Mouse (Mus musculus) intestine, embryonic 15.5 days (tissue): ENCODE measurements around the gene Bhlha15. TPM values are rescaled to one million over a fixed set of nuclear protein-coding genes. Genes with fewer than 3 reads are reported as not detected.
A peak's percentile ranks its signal among the peaks of the same experiment; 100 is the strongest.

ENCODE experiments used
- ATAC-seq: fragments of 200-750 bp; cut with Nextera tagmentation; 2 replicates; pipeline ENCODE4 v1.8.0; 2017; ENCODE audit warnings: moderate TSS enrichment, moderate library complexity
- H3K27ac ChIP-seq: fragments of 300-500 bp; sonication (generic); 2 replicates; pipeline ENCODE4 v1.5.1; 2015; ENCODE audit warnings: mild to moderate bottlenecking, inconsistent platforms
- H3K27me3 ChIP-seq: fragments of 300-500 bp; sonication (generic); replicated peaks from 2 replicates; pipeline ENCODE4 v1.6.1; 2015; ENCODE audit warnings: inconsistent platforms
- H3K36me3 ChIP-seq: fragments of 300-500 bp; sonication (generic); 2 replicates; pipeline ENCODE4 v1.6.1; 2015; ENCODE audit warnings: inconsistent platforms
- H3K4me1 ChIP-seq: fragments of 300-500 bp; sonication (generic); replicated peaks from 2 replicates; pipeline ENCODE4 v1.6.1; 2015; ENCODE audit warnings: inconsistent platforms
- H3K4me2 ChIP-seq: fragments of 300-500 bp; sonication (generic); replicated peaks from 2 replicates; pipeline ENCODE4 v1.6.1; 2015; ENCODE audit warnings: mild to moderate bottlenecking, inconsistent platforms
- H3K4me3 ChIP-seq: fragments of 300-500 bp; sonication (generic); replicated peaks from 2 replicates; pipeline ENCODE4 v1.5.1; 2015; ENCODE audit warnings: inconsistent platforms
- H3K9ac ChIP-seq: fragments of 300-500 bp; sonication (generic); 2 replicates; pipeline ENCODE4 v1.6.1; 2015; ENCODE audit warnings: inconsistent platforms
- H3K9me3 ChIP-seq: fragments of 300-500 bp; sonication (generic); 2 replicates; pipeline ENCODE4 v1.6.1; 2016; ENCODE audit warnings: inconsistent platforms
- WGBS: fragments of 180-500 bp; shearing (Covaris S2); methylation state at CpG from one replicate; pipeline ENCODE4 v1.1.7; 2015; 5-methylcytosine and 5-hydroxymethylcytosine counted together
- polyA plus RNA-seq: library from polyadenylated mRNA; unstranded; fragments of >200 nt; fragmentation: Nextera tagmentation; extraction: Ambion mirVana; gene quantifications from 2 replicates; pipeline ENCODE4 v1.2.1, GENCODE M21; 2015

Bhlha15 gene
- polyA plus RNA-seq, 1 experiment from 2014 or later, result 7.6 TPM

DNA sequence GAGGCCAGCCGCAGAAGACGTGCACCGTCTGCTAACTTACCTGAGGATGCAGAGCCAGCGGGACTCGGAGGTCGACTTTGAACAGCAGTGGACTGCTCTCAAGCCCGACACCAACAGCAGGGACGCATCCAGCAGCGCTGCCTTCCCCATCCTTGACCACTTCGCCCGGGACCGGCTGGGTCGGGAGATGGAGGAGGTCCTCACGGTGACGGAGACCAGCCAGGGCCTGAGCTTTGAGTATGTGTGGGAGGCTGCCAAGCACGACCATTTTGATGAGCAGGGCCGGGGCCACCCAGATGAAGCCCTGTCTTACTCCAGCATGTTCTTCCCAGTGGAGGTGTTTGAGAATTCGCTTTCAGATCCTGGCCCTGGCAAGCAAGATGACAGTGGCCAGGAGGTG lies 16.4 kb upstream of the Bhlha15 start:
- Histone ChIP-seq H3K36me3 (peaks cover 12% of the 10 kb centered on the region), H3K4me1 (0 out of 2 replicates have a peak, but pooled peaks cover 5% of the 10 kb centered on the region), H3K27ac (no peak overlapping the region), H3K9ac (no peak overlapping the region), H3K9me3 (no peaks in the 10 kb centered on the region), H3K4me3 (no peak overlapping the region), H3K27me3 (no peaks in the 10 kb centered on the region), H3K4me2 (no peak overlapping the region)
- ATAC-seq, result no peak
- 92% methylated on average over 18 of the region's 18 CpGs for WGBS

DNA sequence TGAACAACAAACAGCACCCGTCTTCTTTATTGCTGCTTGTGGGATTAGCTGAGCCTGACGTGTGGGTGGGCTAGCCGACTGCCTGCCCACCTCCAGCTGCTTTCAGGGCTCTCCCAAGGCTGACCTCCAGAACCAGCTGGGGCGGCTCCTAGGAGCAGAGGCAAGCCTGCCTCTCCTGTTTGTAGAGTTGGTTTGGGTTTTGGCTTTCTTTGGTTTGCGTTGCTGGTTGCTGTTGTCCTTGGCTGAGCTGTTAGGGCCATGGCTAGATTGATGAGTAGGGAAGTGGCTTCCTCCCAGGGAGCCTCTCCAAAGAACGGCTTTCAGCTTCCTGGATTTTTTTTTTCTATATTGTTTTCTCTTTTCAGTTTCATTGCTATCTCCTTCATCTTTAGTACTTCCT lies 11.9 kb upstream of the Bhlha15 start:
- Histone ChIP-seq H3K9ac (no peak overlapping the region), H3K27ac (no peak overlapping the region), H3K27me3 (no peaks in the 10 kb centered on the region), H3K4me3 (no peak overlapping the region), H3K9me3 (no peaks in the 10 kb centered on the region), H3K4me1 (peaks cover 8% of the 10 kb centered on the region; the same call in 1 of the 2 replicates), H3K4me2 (no peak overlapping the region), H3K36me3 (peaks cover 9% of the 10 kb centered on the region)
- no peak for ATAC-seq
- WGBS, result 30% methylated on average over 6 of the region's 6 CpGs

DNA sequence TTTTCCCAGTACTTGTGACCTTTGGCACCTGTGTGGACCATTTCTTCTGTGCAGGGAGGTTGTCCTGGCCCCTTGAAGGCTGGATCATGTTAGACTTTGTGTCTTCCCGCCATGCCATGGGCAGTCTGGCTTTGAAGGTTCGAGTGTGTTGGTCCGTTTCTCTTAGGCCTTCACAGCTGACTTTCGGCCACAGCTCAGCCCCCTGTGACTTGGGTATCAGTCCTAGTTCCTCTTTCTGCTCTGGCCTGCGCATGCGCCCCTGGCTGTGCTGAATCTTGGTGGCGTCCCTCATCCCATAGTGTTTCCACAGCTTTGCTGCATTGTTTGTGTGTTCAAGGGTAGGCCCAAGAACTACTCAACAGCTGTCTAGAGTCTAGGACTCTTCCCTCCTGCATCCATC lies 8.8 kb upstream of the Bhlha15 start:
- H3K27me3 ChIP-seq, result no peaks in the 10 kb centered on the region
- no peak for ATAC-seq
- H3K27ac ChIP-seq, result no peak overlapping the region
- no peak overlapping the region for H3K4me3 ChIP-seq
- 93% methylated on average over 7 of the region's 7 CpGs for WGBS
- H3K36me3 ChIP-seq, result peaks cover 13% of the 10 kb centered on the region
- H3K4me2 ChIP-seq, result no peak overlapping the region
- peaks cover 12% of the 10 kb centered on the region for H3K4me1 ChIP-seq
- H3K9ac ChIP-seq, result no peak overlapping the region
- H3K9me3 ChIP-seq, result no peaks in the 10 kb centered on the region

DNA sequence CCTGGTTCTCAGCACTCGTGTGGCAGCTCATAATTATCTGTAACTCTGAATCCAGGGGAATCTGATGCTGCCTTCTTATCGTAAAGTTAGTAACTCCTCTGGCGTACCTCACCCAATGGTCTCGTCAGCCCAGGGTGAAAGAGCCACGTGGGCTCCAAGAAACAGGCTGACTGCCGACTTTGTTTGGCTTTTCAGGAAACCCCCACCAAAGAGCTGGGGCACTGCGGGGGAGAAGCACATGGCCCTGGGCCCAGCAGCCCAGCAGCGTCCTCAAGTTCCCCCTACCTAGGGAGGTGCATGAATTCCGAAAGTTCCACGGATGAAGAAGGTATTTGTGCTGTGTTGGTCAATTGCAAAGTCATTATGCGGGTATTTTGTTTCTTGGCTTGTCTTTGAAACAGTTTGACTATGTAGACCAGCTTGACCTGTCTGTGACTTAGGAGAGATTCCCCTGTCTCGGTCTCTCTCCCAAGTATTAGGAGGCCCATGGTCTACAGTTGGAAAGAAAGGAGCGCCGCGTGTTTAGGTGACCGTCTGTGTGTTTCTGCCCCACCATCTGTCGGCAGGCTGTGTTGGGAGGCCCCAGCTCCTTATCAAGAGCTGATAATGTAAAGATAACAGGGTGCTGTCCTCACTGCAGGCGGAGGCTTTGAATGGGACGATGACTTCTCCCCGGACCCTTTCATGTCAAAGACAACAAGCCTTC lies 7.4 kb upstream of the Bhlha15 start:
- 45% methylated on average over 20 of the region's 20 CpGs for WGBS
- Histone ChIP-seq H3K9ac (no peak overlapping the region), H3K9me3 (no peaks in the 10 kb centered on the region), H3K4me3 (no peak overlapping the region), H3K36me3 (peaks cover 13% of the 10 kb centered on the region), H3K4me2 (0 out of 2 replicates have a peak overlapping the region, but pooled peaks have one; percentile 7), H3K4me1 (peaks cover 12% of the 10 kb centered on the region), H3K27ac (no peak overlapping the region), H3K27me3 (no peaks in the 10 kb centered on the region)
- peak; percentile 71 for ATAC-seq

DNA sequence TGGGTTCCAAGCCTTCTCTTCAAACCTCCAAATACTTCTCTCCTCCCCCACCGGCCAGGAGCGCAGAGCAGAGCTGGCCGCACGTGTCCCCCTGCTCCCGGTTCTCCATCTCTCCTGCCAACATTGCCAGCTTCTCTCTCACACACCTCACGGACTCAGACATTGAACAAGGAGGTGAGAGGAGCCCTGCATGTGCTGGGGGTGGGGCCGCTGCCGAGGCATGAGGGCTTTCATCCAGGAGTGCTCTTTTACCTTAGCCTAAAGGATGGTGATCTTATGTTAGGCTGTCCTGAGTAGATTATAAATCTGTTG lies 6.9 kb upstream of the Bhlha15 start:
- H3K4me2 ChIP-seq, result 0 out of 2 replicates have a peak overlapping the region, but pooled peaks have one; percentile 7
- no peaks in the 10 kb centered on the region for H3K9me3 ChIP-seq
- peaks cover 7% of the 10 kb centered on the region for H3K4me1 ChIP-seq
- 43% methylated on average over 8 of the region's 8 CpGs for WGBS
- no peaks in the 10 kb centered on the region for H3K27me3 ChIP-seq
- peaks cover 13% of the 10 kb centered on the region for H3K36me3 ChIP-seq
- peak; percentile 58 for ATAC-seq
- H3K27ac ChIP-seq, result no peak overlapping the region
- no peak overlapping the region for H3K9ac ChIP-seq
- H3K4me3 ChIP-seq, result no peak overlapping the region

DNA sequence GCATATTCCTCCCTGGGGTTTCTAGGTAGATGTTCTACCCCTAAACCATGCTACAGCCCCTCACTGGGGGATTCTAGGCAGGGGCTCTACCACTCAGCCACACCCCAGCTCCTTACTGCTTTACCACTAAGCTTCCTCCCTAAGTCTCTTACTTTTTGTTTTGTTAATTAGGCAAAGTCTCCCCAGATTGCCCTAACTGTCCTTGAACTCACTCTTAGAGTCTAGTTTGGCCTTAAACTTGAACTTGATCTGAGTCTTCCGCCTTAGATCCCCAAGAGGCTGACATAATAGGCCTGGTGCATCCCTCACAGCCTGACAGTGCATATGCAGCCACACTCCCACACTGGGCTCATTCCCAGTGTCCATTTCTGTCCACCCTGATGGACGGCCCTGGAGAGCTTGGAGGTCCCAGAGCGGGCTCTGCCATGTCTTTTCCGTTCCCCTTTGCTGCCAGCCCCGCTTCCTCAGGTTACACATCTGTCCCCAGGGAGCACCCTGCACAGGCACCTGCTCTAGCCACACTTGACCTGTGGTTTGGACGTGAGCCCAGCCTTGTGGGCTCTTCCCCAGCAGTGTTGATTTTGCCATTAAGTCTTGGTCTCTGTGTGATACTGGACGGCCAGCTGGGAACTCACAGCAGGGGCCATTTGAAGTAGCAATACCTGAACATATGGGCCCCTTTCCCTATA lies 6.3 kb upstream of the Bhlha15 start:
- Histone ChIP-seq H3K36me3 (peaks cover 13% of the 10 kb centered on the region), H3K4me3 (no peak overlapping the region), H3K27me3 (no peaks in the 10 kb centered on the region), H3K27ac (no peak overlapping the region), H3K4me1 (peaks cover 7% of the 10 kb centered on the region), H3K4me2 (no peak overlapping the region), H3K9me3 (no peaks in the 10 kb centered on the region), H3K9ac (no peak overlapping the region)
- 73% methylated on average over 7 of the region's 7 CpGs for WGBS
- ATAC-seq, result peak; percentile 56

DNA sequence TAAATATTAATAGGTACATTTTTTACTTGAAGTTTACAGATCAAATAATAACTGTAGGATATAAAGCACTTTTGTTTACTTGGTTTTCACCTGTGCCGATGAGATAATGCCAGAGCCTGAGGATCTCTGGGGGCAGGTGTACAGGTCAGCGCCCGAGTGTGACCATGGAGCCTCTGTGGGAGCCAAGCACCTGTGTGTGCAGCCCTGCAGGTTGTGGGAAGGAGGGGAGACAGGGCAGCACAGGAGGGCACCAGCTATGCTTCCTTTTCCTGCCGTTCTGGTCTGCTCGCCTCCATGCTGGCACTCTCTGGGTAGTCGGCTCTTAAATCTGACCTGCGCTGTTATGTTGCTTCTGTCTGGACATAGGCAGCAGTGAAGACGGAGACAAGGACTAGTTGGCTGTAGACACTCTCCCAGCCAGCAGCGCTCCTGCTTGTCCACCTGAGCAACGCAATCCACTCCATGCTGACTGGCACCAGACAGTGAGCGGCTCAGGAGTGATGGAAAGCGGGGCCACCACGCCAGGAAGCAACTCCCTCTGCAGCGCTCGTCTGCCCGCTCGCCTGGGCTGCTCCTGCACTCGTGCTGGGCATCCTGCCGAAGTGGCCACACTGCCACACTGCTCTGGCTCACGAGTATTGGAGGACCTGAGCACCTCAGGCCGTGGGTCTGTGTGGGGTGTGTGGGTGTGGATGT lies 5.6 kb upstream of the Bhlha15 start:
- Histone ChIP-seq H3K4me2 (no peak overlapping the region), H3K27ac (peak overlapping the region; percentile 23; the same call in 1 of the 2 replicates), H3K9ac (no peak overlapping the region), H3K36me3 (peaks cover 13% of the 10 kb centered on the region), H3K27me3 (no peaks in the 10 kb centered on the region), H3K9me3 (no peaks in the 10 kb centered on the region), H3K4me3 (no peak overlapping the region), H3K4me1 (peaks cover 7% of the 10 kb centered on the region)
- WGBS, result 86% methylated on average over 21 of the region's 21 CpGs
- peak; percentile 61 for ATAC-seq

DNA sequence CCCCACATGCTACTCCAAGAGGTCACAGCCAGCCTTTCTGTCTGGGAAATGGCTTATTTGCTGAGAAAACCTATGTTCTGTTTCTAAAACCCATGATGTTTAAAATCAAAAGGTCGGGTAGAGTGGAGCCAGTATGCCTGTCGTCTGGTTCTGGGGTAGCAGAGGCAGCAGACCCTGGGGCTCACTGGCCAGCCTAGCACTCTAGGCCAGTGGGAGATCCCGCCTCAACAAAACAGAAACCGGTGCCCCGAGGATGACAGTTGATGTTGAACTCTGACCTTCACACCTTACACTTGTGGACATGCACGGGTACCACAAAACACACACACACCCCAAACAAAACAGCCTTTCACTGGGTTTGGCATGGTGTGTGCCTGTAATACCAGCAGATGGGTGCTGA lies 1.7 kb upstream of the Bhlha15 start:
- no peaks in the 10 kb centered on the region for H3K9me3 ChIP-seq
- H3K4me3 ChIP-seq, result no peak overlapping the region
- peaks cover 13% of the 10 kb centered on the region for H3K36me3 ChIP-seq
- no peak overlapping the region for H3K4me2 ChIP-seq
- H3K9ac ChIP-seq, result no peak overlapping the region
- peaks cover 17% of the 10 kb centered on the region for H3K4me1 ChIP-seq
- no peaks in the 10 kb centered on the region for H3K27me3 ChIP-seq
- ATAC-seq, result no peak
- WGBS, result 81% methylated on average over 6 of the region's 6 CpGs
- H3K27ac ChIP-seq, result no peak overlapping the region

DNA sequence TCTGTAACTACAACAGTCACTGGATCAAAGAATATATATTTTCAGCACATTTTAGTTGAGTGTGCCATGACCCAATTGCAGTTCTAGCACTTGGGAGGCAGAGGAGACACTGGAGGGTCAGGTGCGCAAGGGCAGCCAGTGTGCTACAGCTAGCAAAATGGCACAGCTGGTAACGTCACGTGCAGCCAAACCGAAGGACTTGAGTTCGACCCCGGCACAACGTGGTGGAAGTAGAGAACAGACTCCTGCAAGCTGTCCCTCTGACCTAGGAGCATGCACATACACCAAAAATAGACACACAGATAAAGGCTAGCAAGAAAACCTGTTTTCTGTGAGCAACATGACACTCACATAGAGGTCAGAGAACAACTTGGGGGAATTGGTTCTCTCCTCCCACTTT lies 759 bp upstream of the Bhlha15 start:
- H3K36me3 ChIP-seq, result peaks cover 10% of the 10 kb centered on the region
- no peak overlapping the region for H3K9ac ChIP-seq
- H3K4me3 ChIP-seq, result no peak overlapping the region
- peak; percentile 27; the same call in 1 of the 2 replicates for ATAC-seq
- 68% methylated on average over 7 of the region's 7 CpGs for WGBS
- no peaks in the 10 kb centered on the region for H3K9me3 ChIP-seq
- H3K27me3 ChIP-seq, result no peaks in the 10 kb centered on the region
- H3K4me2 ChIP-seq, result peak overlapping the region; percentile 70; the same call in 1 of the 2 replicates
- H3K27ac ChIP-seq, result no peak overlapping the region
- peaks cover 12% of the 10 kb centered on the region for H3K4me1 ChIP-seq

DNA sequence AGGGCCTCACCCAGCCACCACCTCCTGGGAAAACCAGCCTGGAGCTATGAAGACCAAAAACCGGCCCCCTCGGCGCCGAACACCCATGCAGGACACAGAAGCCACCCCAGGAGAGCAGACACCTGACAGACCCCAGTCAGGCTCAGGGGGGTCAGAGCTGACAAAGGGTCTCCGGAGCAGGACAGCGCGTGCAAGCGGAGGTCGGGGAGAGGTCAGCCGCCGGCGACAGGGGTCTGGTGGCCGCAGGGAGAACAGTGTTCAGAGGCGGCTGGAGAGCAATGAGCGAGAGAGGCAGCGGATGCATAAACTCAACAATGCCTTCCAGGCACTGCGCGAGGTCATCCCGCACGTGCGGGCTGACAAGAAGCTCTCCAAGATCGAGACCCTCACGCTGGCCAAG lies 940 bp downstream of the Bhlha15 start:
- H3K9me3 ChIP-seq, result no peaks in the 10 kb centered on the region
- no peak for ATAC-seq
- H3K4me3 ChIP-seq, result peak overlapping the region; percentile 29; the same call in 1 of the 2 replicates
- H3K27ac ChIP-seq, result no peak overlapping the region
- no peak overlapping the region for H3K9ac ChIP-seq
- 36% methylated on average over 23 of the region's 23 CpGs for WGBS
- H3K4me1 ChIP-seq, result peaks cover 12% of the 10 kb centered on the region
- H3K36me3 ChIP-seq, result no peaks in the 10 kb centered on the region
- no peak overlapping the region for H3K4me2 ChIP-seq
- no peaks in the 10 kb centered on the region for H3K27me3 ChIP-seq

DNA sequence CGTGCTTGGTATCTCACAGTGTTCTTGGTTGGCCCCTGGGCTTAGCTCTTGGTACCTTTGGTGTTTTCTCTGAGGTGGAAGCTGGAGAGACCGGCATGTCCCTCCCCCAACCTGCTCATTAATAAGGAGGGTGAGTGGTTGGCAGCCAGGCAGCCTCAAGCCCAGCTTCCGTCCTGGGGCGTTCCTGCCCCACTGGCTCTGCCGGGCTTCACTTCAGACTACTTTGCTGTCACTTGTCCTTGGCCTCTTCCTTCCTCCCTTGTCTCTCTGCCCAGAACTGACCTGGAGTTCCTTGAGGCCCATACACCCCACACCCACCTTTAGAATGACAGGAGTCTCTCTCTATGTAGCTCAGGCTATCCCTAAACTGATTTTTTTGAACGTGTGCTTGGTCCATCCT lies 2.6 kb downstream of the Bhlha15 start:
- Histone ChIP-seq H3K4me3 (no peak overlapping the region), H3K9me3 (no peaks in the 10 kb centered on the region), H3K36me3 (no peaks in the 10 kb centered on the region), H3K4me1 (peaks cover 12% of the 10 kb centered on the region), H3K9ac (no peak overlapping the region), H3K27ac (no peak overlapping the region), H3K4me2 (no peak overlapping the region), H3K27me3 (no peaks in the 10 kb centered on the region)
- ATAC-seq, result no peak
- 73% methylated on average over 6 of the region's 6 CpGs for WGBS

DNA sequence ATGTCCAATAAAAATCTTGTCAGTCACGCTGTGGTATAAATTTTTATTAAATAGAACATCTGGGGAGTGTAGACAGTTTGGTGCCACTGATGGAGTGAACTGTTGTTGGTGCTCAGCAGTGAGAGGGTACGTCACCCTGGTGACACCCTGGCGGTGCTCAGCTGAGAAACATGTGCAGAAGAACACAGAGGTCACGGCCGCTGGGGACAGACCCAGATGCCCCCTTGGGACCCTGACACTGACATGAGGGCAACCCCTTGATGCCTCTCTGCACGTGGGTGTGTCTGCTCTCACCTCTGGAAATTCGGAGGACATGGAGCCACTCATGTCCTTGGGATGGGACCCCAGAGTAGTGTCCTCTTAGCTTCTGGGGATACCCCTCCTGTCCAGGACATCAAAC lies 4.3 kb downstream of the Bhlha15 start:
- Histone ChIP-seq H3K36me3 (no peaks in the 10 kb centered on the region), H3K4me3 (no peak overlapping the region), H3K9me3 (no peaks in the 10 kb centered on the region), H3K4me1 (peaks cover 12% of the 10 kb centered on the region), H3K9ac (no peak overlapping the region), H3K4me2 (no peak overlapping the region), H3K27ac (no peak overlapping the region), H3K27me3 (no peaks in the 10 kb centered on the region)
- WGBS, result 81% methylated on average over 7 of the region's 7 CpGs
- no peak for ATAC-seq
